Mouse (Mus musculus) cerebellum, adult 11 months (tissue): Measurements from ENCODE around the gene Scgn.

Source experiments
- DNase-seq: peaks from one replicate; pipeline ENCODE4 v3.0.0; 2022

The Scgn gene

GRCm38 (mm10) chr13:23933421-23934210, 57.4 kb downstream of the Scgn start, which contains the start of gene Hist1h2ba:
Gene Hist1h2ba, minus strand, starts transcription at chr13:23934156.
- no peak for DNase-seq

- no peak for DNase-seq
Observed at GRCm38 (mm10) chr13:23930904-23931303, 60.1 kb downstream of the Scgn start.

- no peak for DNase-seq
Observed at GRCm38 (mm10) chr13:23930461-23930860, 60.6 kb downstream of the Scgn start.

- DNase-seq = no peak
Observed at GRCm38 (mm10) chr13:23928637-23929036, 62.4 kb downstream of the Scgn start.

- no peak for DNase-seq
Observed at GRCm38 (mm10) chr13:23925792-23926191, 65.2 kb downstream of the Scgn start.

- no peak for DNase-seq
Observed at GRCm38 (mm10) chr13:23917674-23918073, 73.3 kb downstream of the Scgn start.

- DNase-seq = no peak
Observed at GRCm38 (mm10) chr13:23916132-23916531, 74.9 kb downstream of the Scgn start.

GRCm38 (mm10) chr13:23914376-23915167, 76.4 kb downstream of the Scgn start, which contains the start of gene Slc17a4:
Gene Slc17a4, minus strand, starts transcription at chr13:23915009.
- DNase-seq = no peak

- DNase-seq = no peak
Observed at GRCm38 (mm10) chr13:23913791-23914306, 77.2 kb downstream of the Scgn start.

- no peak for DNase-seq
Observed at GRCm38 (mm10) chr13:23911335-23911734, 79.7 kb downstream of the Scgn start.

- DNase-seq = no peak
Observed at GRCm38 (mm10) chr13:23910121-23910520, 80.9 kb downstream of the Scgn start.

GRCm38 (mm10) chr13:23906906-23907305, 84.1 kb downstream of the Scgn start:
- DNase-seq = no peak
